Mouse (Mus musculus) Patski (cell line): ENCODE measurements at regions not wholly inside any gene's neighbourhood (a gene's known extent, or its start where the extent isn't known, plus 50 kb on each side); places are given as distances from the start of the nearest gene placed in this dataset.

Experiments used
- ATAC-seq: fragments of 100-300 bp; one replicate; pipeline ENCODE4 v1.8.0; 2021
- CTCF ChIA-PET: fragments of 350-600 bp; sonication (Branson Sonifier 250); formaldehyde crosslinking; loops from one replicate; lab custom pipeline; 2022; ENCODE audit warnings: inconsistent platforms; lab: Charles Lee
- POLR2A ChIA-PET: fragments of 350-600 bp; sonication (Branson Sonifier 250); formaldehyde crosslinking; loops from one replicate; lab custom pipeline; 2022; ENCODE audit warnings: antibody characterized with exemption, inconsistent platforms; lab: Charles Lee
- DNase-seq: peaks from one replicate; pipeline ENCODE4 v3.0.0-alpha.2; 2011; ENCODE audit warnings: low read depth, low spot score
- H3K27me3 ChIP-seq: fragments of 371-371 bp; one replicate; pipeline ENCODE4 v1.5.1; 2021
- CTCF ChIP-seq: fragments of 100-300 bp; IDR thresholded peaks from one replicate; pipeline ENCODE4 v1.5.1; 2021
- in situ Hi-C: fragments of 300-500 bp; cut with MboI; formaldehyde crosslinking; loops from 3 replicates; pipeline ENCODE4 v1.11.1; 2018; ENCODE audit warnings: low pct_unique_long_range_greater_than_20kb, mixed read lengths

DNA sequence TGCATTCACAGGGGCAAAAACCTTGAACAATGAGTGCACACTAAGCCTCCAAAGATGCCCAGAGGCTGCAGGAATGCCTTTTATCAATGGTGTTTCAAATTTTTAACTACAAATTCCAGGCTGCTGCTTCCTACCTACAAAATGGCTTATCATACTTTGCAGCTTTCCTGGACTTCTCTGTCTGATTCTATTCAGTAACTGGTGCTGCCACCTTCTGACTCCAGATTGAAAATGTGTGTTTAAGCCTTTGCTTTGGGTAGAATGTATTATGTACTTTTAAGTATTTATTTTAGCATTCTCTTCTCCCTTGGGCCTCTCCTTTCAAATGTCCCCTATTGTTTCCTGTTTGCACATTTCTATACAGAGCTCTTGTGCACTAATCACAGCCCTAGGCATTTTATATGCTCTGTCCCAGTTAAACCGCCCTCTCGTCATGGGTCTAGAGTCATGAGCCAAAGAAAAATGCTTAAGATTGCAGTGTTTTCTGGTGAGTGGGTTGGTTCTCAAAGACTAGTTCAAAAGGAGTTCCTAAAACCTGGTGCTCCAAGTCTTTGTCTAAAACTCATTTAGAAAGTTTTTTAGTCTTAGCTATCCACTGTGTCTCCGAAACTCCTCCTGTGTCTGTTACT lies 472.3 kb upstream of the Dpp10 start:
- peak; percentile 37 for TF ChIP-seq CTCF
- ChIA-PET POLR2A (no interaction called here), CTCF (interaction anchor here (0.7 to 1.3 kb wide), 2 partner anchors 11 to 61 kb away, joined by 3 to 5 read pairs; no protein-coding TSS in a partner anchor)
- in situ Hi-C loops = no loop called here
- no peaks in the 10 kb centered on the region for H3K27me3 ChIP-seq
- DNase-seq (no peak), ATAC-seq (no peak)

DNA sequence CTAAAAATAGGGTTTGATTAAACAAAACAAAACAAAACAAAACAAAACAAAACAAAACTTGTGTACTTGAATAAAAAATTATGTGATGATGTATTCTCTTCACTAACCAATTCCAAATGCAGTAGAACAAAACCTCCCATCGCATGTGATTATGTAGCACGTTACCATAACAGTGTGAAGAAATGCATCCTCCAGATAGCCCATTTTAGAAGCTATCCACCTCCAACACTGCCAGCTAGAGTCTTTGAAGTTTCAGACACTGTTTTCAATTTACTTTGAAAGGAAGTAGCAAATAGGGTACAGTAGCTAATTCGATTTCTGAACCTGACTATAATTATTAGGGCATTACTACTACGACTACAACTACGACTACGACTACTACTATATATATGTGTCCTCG lies 465.1 kb upstream of the Dpp10 start:
- in situ Hi-C loops = no loop called here
- H3K27me3 ChIP-seq = no peaks in the 10 kb centered on the region
- DNase-seq (no peak), ATAC-seq (no peak)
- no peak for TF ChIP-seq CTCF
- ChIA-PET POLR2A (no interaction called here), CTCF (no interaction called here)

DNA sequence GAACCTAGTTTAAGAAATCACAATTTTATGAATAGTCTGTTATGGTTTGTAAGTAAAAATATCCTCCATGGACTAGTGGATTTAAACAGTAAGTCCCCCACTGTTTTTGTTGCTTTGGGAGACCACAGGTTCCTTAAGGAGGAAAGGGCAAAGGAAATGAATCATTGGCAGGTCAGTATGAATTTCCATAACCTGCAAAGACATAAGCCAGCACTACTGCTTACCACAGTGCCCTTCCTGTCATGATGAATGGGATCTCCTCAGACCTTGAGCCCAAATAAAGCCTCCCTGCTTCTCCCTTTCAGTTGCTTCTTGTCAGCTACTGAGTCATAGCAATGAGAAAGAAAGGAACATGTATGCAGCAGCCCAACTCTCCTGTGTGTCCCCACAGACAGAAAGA lies 443.1 kb upstream of the Dpp10 start:
- no peak for TF ChIP-seq CTCF
- no peaks in the 10 kb centered on the region for H3K27me3 ChIP-seq
- ChIA-PET POLR2A (no interaction called here), CTCF (interaction anchor here (1.2 kb wide), 1 partner anchor 9 kb away, joined by 4 read pairs; no protein-coding TSS in a partner anchor)
- DNase-seq = no peak
- in situ Hi-C loops = no loop called here
- peak; percentile 27 for ATAC-seq

DNA sequence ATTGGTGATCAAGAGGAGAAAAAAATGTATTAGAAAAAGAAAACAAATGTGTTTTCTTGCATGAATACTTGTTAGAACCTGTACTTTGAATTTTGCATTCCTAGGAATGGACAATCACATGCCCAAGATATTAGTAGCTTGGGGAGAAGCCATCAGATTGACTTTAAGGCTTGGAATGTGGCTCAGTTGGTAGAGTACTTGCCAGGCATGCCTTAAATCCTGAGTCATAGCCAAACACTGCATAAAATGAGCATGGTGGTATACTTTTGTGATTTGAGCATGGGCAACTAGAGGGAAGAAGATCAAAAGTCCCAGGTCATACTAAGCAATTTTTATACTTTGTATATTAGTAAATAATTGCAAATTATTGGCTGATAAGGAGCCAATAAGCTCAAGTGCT lies 442.6 kb upstream of the Dpp10 start:
- in situ Hi-C loops = no loop called here
- peak; percentile 97 for ATAC-seq
- no peak for TF ChIP-seq CTCF
- DNase-seq = peak; percentile 33
- CTCF ChIA-PET = interaction anchor here (1.2 kb wide), 1 partner anchor 10 kb away, joined by 4 read pairs; no protein-coding TSS in a partner anchor
- no peaks in the 10 kb centered on the region for H3K27me3 ChIP-seq
- POLR2A ChIA-PET = no interaction called here

DNA sequence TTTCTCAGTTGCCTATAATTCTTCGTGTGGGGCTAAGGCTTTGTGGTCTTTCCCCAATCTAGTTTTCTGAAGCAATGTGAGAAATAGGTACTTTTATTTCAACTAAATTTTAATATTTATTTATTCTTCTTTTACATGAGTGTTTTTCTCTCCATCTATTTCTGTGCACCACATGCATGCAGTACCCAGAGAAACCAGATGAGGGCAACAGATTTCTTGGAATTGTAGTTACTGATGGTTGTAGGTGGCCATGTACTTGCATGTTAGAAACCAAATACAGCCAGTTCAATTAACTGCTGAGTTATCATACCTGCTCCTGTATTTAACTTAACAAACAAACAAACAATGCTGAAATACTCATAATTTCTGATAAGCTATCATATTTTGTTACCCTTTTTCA lies 404.8 kb upstream of the Dpp10 start:
- no peaks in the 10 kb centered on the region for H3K27me3 ChIP-seq
- ChIA-PET POLR2A (no interaction called here), CTCF (no interaction called here)
- ATAC-seq (no peak), DNase-seq (no peak)
- peak; percentile 24 for TF ChIP-seq CTCF
- in situ Hi-C loops = no loop called here

DNA sequence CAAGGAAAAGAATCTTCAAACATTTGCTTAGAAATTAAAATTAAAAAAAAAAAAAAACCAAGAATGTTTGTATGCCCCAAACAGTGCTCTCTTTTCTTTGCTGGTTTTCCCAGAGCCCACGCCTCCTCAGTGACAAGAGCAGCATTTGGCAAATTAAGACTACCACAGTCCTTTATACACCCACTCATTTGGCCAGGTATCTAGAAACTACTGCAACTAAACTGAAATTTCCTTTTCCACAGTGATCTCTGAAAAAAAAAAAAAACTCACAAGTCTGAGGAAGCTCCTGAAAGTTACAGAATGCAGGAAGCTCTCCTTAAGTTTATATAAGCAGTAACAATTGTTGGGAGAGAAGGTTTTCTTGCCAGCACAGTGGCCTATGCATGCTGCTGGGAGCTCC lies 394.2 kb upstream of the Dpp10 start:
- POLR2A ChIA-PET = no interaction called here
- in situ Hi-C loops = no loop called here

DNA sequence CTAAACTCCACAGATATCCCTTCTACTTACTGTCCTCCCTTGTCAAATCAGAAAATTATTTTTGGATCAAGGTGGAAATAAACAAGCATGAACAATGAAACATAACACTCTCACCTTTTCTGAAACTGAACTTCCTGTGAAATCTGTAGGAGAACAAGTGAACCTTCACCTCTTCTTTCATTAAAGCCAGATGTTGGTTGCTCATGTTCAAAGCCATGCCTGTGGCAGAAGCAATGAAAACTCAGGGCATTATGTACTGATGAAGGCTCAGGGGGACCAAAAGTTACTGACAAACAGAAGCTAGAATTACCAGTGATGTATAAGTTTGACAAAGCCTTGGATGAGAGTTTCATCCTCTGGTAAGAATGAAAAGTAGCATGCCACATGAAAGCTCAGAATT lies 390.5 kb upstream of the Dpp10 start:
- DNase-seq (no peak), ATAC-seq (no peak)
- TF ChIP-seq CTCF = no peak
- in situ Hi-C loops = no loop called here
- CTCF ChIA-PET = interaction anchor here (1.4 kb wide), 1 partner anchor 16 kb away, joined by 3 read pairs; no protein-coding TSS in a partner anchor
- no peaks in the 10 kb centered on the region for H3K27me3 ChIP-seq
- POLR2A ChIA-PET = no interaction called here

More for the DNA sequence above, 394.2 kb upstream of the Dpp10 start:
- CTCF ChIA-PET = no interaction called here
- H3K27me3 ChIP-seq = no peaks in the 10 kb centered on the region
- TF ChIP-seq CTCF = no peak
- ATAC-seq (no peak), DNase-seq (no peak)

DNA sequence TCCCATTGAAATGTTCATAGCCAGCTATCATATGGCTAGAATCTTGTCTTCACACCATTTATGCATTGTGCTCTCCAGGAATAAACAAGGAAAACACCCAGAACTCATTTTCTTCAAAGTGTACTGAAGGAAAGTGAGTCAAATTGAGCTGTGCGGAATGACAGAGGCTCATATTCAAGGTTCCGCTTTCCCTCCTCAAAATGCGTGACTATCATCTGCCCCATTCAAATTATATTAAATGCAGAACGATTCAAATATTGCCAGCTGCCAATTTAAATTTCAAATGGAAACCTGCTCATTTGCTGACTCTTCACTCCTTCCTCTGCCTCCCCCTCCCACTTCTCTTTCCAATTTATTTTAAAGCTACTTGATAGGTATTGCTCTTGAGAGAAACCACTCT lies 384.2 kb upstream of the Dpp10 start:
- no peak for DNase-seq
- CTCF ChIA-PET = no interaction called here
- no peak for ATAC-seq
- H3K27me3 ChIP-seq = no peaks in the 10 kb centered on the region
- in situ Hi-C loops = no loop called here
- POLR2A ChIA-PET = no interaction called here
- no peak for TF ChIP-seq CTCF

DNA sequence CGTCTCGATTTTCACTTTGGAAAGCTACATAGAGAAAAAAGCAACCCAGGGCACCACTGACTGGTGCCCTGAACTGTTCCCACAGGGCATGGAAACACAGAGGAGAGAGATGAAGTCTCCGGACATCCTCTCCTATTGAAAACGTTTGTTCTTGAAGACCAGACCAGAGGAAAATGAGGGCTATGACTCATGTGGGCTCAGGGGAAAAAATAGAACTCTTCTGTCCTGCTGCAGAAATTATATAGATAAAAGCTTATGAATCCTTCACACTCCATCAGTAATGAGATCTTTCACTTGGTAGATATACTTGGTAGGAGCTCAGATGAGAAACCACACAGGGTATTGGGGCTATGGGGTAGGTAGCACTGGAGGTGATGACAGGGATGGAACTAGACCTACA lies 371.4 kb upstream of the Dpp10 start:
- CTCF ChIA-PET = no interaction called here
- TF ChIP-seq CTCF = no peak
- no peak for ATAC-seq
- in situ Hi-C loops = no loop called here
- H3K27me3 ChIP-seq = no peaks in the 10 kb centered on the region
- no peak for DNase-seq
- POLR2A ChIA-PET = no interaction called here

DNA sequence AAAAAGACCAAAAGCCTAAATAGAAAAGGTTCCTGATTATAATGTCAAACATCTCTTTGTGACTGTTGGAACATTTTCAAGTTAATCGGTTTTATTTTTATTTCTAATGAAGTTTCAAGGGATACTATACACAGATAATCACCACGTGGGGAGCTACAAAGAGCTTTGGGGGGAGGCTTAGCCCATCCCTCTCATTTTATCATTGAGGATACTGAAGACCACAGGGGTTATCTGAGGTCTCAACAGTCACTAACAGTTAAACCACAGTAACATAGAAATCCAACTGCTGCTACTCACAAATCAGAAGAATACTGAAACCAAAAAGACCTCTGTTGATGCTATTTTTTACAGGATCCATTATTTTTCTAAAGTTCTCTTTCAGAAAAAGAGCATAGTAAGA lies 364.9 kb upstream of the Dpp10 start:
- CTCF ChIA-PET = no interaction called here
- DNase-seq (no peak), ATAC-seq (no peak)
- H3K27me3 ChIP-seq = no peaks in the 10 kb centered on the region
- TF ChIP-seq CTCF = no peak
- in situ Hi-C loops = no loop called here
- POLR2A ChIA-PET = interaction anchor here (0.7 kb wide), 1 partner anchor 9 kb away, joined by 3 read pairs; no protein-coding TSS in a partner anchor

DNA sequence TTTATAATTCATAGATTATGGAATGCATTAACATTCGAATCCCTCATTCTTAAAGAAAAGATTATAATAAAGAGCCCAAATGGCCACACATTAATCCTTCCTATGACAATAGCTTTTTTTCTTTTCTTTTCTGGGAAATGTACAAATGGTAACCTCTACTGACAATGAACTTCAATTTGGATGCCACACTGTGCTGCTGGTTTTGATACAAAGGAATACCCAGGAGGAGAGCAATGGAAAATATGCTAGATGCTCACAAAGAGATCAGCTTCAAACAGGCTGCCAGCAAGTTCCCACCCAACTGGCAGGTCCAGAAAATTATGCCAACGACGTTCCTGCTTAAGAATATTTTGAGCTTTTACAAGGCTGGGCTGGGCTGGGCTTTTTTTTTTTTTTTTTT lies 364.4 kb upstream of the Dpp10 start:
- no peak for TF ChIP-seq CTCF
- POLR2A ChIA-PET = interaction anchor here (0.7 kb wide), 1 partner anchor 9 kb away, joined by 3 read pairs; no protein-coding TSS in a partner anchor
- H3K27me3 ChIP-seq = no peaks in the 10 kb centered on the region
- no peak for ATAC-seq
- CTCF ChIA-PET = no interaction called here
- in situ Hi-C loops = no loop called here
- DNase-seq = no peak
